Mouse (Mus musculus) MEL (cell line): ENCODE results near the gene Nap1l1.

Source experiments
- CHD2 ChIP-seq: IDR thresholded peaks from 2 replicates; pipeline ENCODE4 v1.6.1; 2011; ENCODE audit warnings: low read length, improper control_type of control experiment
- EP300 ChIP-seq, 2 experiments: IDR thresholded peaks; 2 replicates each; pipeline ENCODE4 v1.6.1; 2011; ENCODE audit warnings: improper control_type of control experiment in 2 of 2, low read length in 2 of 2, low read depth in 1 of 2, mild to moderate bottlenecking in 1 of 2
- GABPA ChIP-seq: IDR thresholded peaks from 2 replicates; pipeline ENCODE4 v1.6.1; 2012; ENCODE audit warnings: low read depth, mild to moderate bottlenecking, inconsistent platforms, low read length, improper control_type of control experiment, moderate library complexity
- MAZ ChIP-seq: IDR thresholded peaks from 2 replicates; pipeline ENCODE4 v1.6.1; 2012; ENCODE audit warnings: low read depth, mild to moderate bottlenecking, inconsistent platforms, low read length, improper control_type of control experiment
- NRF1 ChIP-seq: IDR thresholded peaks from 2 replicates; pipeline ENCODE4 v1.6.1; 2014; ENCODE audit warnings: low read depth, mild to moderate bottlenecking, inconsistent platforms, low read length, improper control_type of control experiment, moderate library complexity; ENCODE audit not compliant: poor library complexity, insufficient read depth, severe bottlenecking
- POLR2A ChIP-seq, 2 experiments: IDR thresholded peaks; 2 replicates each; pipeline ENCODE4 v1.6.1; 2011 to 2012; ENCODE audit warnings: low read length in 2 of 2, mild to moderate bottlenecking in 2 of 2, control low read depth in 1 of 2, improper control_type of control experiment in 1 of 2, low read depth in 1 of 2, moderate library complexity in 1 of 2; ENCODE audit not compliant: control insufficient read depth in 1 of 2, insufficient read depth in 1 of 2, poor library complexity in 1 of 2
- TBP ChIP-seq: IDR thresholded peaks from 2 replicates; pipeline ENCODE4 v1.8.0; 2011; ENCODE audit warnings: low read depth, low read length, improper control_type of control experiment
- USF2 ChIP-seq, 2 experiments: IDR thresholded peaks; 2 replicates each; pipeline ENCODE4 v1.6.1; 2011 to 2012; ENCODE audit warnings: improper control_type of control experiment in 2 of 2, low read length in 2 of 2, borderline replicate concordance in 1 of 2, inconsistent platforms in 1 of 2, low read depth in 1 of 2, mild to moderate bottlenecking in 1 of 2; ENCODE audit not compliant: insufficient read depth in 1 of 2
- ZKSCAN1 ChIP-seq: IDR thresholded peaks from 2 replicates; pipeline ENCODE4 v1.6.1; 2012; ENCODE audit warnings: low read depth, mild to moderate bottlenecking, inconsistent platforms, low read length, improper control_type of control experiment, moderate library complexity

DNA sequence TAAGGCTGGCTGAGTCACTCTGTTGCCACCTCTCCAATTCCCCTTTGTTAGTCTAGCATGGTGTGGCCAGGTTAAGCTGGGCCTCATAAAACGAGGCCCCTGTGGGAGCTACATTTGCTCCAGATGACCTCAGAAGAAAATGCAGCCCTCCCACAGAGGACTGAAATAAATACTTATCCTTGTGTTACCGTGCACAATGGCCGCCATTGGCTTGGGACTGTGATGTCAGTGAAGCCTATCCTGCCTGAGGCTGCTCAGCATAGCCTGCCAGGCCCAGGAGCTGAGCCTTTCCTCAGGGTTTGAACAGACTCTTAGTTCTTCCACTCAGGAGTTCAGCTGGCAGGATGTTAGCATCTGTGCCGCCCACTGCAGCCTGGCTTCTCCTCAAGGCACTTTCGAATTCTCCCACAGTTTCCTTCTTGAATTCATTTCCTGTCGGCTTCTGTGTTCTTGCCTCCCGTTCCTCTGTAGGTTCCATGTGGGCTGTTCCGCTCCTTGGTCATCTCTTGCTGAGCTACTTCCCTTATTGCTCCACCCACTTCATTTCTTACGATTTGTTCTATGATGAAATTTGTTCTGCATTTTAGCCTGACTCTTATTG, 66.8 kb downstream of the Nap1l1 start:
- TF ChIP-seq USF2 (IDR thresholded peaks at IDR 0.05; ENCODE audit: borderline replicate concordance in 1 of 2, insufficient read depth in 1 of 2, low read depth in 1 of 2, low read length in 2 of 2) = no peak
- TF ChIP-seq CHD2 = no peak
- TF ChIP-seq TBP = no peak
- no peak for TF ChIP-seq NRF1
- TF ChIP-seq EP300 (IDR thresholded peaks at IDR 0.05; ENCODE audit: low read depth in 1 of 2, low read length in 2 of 2) = no peak
- TF ChIP-seq POLR2A (IDR thresholded peaks at IDR 0.05; ENCODE audit: control insufficient read depth in 1 of 2, insufficient read depth in 1 of 2, low read depth in 1 of 2, low read length in 2 of 2, poor library complexity in 1 of 2) = no peak
- no peak for TF ChIP-seq GABPA
- TF ChIP-seq MAZ = no peak
- TF ChIP-seq ZKSCAN1 = no peak
